Mouse (Mus musculus): ENCODE results near the gene Nadk. TPM values are rescaled to one million over a fixed set of nuclear protein-coding genes. Genes with fewer than 3 reads are reported as not detected.

Nadk gene
- total and polyA plus RNA-seq, 2 experiments from 2014 or later, result 66.7 to 86.0 TPM

- peak; percentile 60 for DNase-seq
- H3K9me3 ChIP-seq (ENCODE audit: low read length), result no peaks in the 10 kb centered on the region
- TF ChIP-seq CTCF (IDR thresholded peaks at IDR 0.05; ENCODE audit: low read depth), result no peak
- H3K4me2 ChIP-seq (ENCODE audit: low read depth), result peak overlapping the region; percentile 59
- H3K27me3 ChIP-seq (ENCODE audit: insufficient read depth, low read length), result no peaks in the 10 kb centered on the region
- peak overlapping the region; percentile 83; the same call in 1 of the 2 replicates for H3K9ac ChIP-seq
- no peak; the same call in 1 of the 2 replicates for ATAC-seq
- 3% methylated on average over 19 of the region's 19 CpGs for WGBS
- H3K4me3 ChIP-seq (ENCODE audit: low read depth, low read length), result peak overlapping the region; percentile 87
- peak overlapping the region; percentile 91 for H3K27ac ChIP-seq (ENCODE audit: low read depth, low read length)
- H3K4me1 ChIP-seq (ENCODE audit: insufficient read depth), result peaks cover 5% of the 10 kb centered on the region
- H3K36me3 ChIP-seq (ENCODE audit: insufficient read depth), result peaks cover 31% of the 10 kb centered on the region
Measured at GRCm38 (mm10) chr4:155562725-155563399, 684 bp downstream of the Nadk start.

GRCm38 (mm10) chr4:155563400-155564231 is 1.4 kb downstream of the Nadk start:
- ATAC-seq, result peak; percentile 97
- Histone ChIP-seq H3K4me1 (ENCODE audit: insufficient read depth) (peaks cover 5% of the 10 kb centered on the region), H3K4me3 (ENCODE audit: low read depth, low read length) (peak overlapping the region; percentile 87), H3K27me3 (ENCODE audit: insufficient read depth, low read length) (no peaks in the 10 kb centered on the region), H3K9ac (peak overlapping the region; percentile 83), H3K4me2 (ENCODE audit: low read depth) (peak overlapping the region; percentile 59), H3K9me3 (ENCODE audit: low read length) (no peaks in the 10 kb centered on the region), H3K27ac (ENCODE audit: low read depth, low read length) (peak overlapping the region; percentile 91), H3K36me3 (ENCODE audit: insufficient read depth) (peaks cover 25% of the 10 kb centered on the region)
- peak; percentile 97 for DNase-seq
- peak; percentile 45 for TF ChIP-seq CTCF (IDR thresholded peaks at IDR 0.05; ENCODE audit: low read depth)
- WGBS, result 3% methylated on average over 69 of the region's 69 CpGs

- WGBS, result 12% methylated on average over 20 of the region's 20 CpGs
- DNase-seq, result no peak
- Histone ChIP-seq H3K27ac (ENCODE audit: low read depth, low read length) (peak overlapping the region; percentile 91), H3K27me3 (ENCODE audit: insufficient read depth, low read length) (no peaks in the 10 kb centered on the region), H3K9me3 (ENCODE audit: low read length) (no peaks in the 10 kb centered on the region), H3K4me1 (ENCODE audit: insufficient read depth) (peaks cover 5% of the 10 kb centered on the region), H3K4me3 (ENCODE audit: low read depth, low read length) (peak overlapping the region; percentile 87), H3K4me2 (ENCODE audit: low read depth) (peak overlapping the region; percentile 59), H3K9ac (peak overlapping the region; percentile 83), H3K36me3 (ENCODE audit: insufficient read depth) (peaks cover 16% of the 10 kb centered on the region)
- TF ChIP-seq CTCF (IDR thresholded peaks at IDR 0.05; ENCODE audit: low read depth), result no peak
- ATAC-seq, result no peak
Measured at GRCm38 (mm10) chr4:155564315-155565069, 2.3 kb downstream of the Nadk start.

- Histone ChIP-seq H3K9ac (no peak overlapping the region), H3K27ac (ENCODE audit: low read depth, low read length) (no peak overlapping the region), H3K4me1 (ENCODE audit: insufficient read depth) (peaks cover 5% of the 10 kb centered on the region), H3K9me3 (ENCODE audit: low read length) (no peaks in the 10 kb centered on the region), H3K4me2 (ENCODE audit: low read depth) (no peak overlapping the region), H3K36me3 (ENCODE audit: insufficient read depth) (no peaks in the 10 kb centered on the region), H3K4me3 (ENCODE audit: low read depth, low read length) (no peak overlapping the region), H3K27me3 (ENCODE audit: insufficient read depth, low read length) (no peaks in the 10 kb centered on the region)
- DNase-seq (no peak), ATAC-seq (no peak)
- 88% methylated on average over 8 of the region's 8 CpGs for WGBS
- TF ChIP-seq CTCF (IDR thresholded peaks at IDR 0.05; ENCODE audit: low read depth), result no peak
Measured at GRCm38 (mm10) chr4:155566555-155566954, 4.4 kb downstream of the Nadk start.

- no peak overlapping the region for H3K9ac ChIP-seq
- ATAC-seq, result no peak
Measured at GRCm38 (mm10) chr4:155568170-155568569, 6.0 kb downstream of the Nadk start.

GRCm38 (mm10) chr4:155568632-155569370 is 6.6 kb downstream of the Nadk start:
- no peak for TF ChIP-seq CTCF (IDR thresholded peaks at IDR 0.05; ENCODE audit: low read depth)
- 92% methylated on average over 7 of the region's 7 CpGs for WGBS

More at GRCm38 (mm10) chr4:155568170-155568569, 6.0 kb downstream of the Nadk start:
- Histone ChIP-seq H3K36me3 (ENCODE audit: insufficient read depth) (no peaks in the 10 kb centered on the region), H3K4me2 (ENCODE audit: low read depth) (no peak overlapping the region), H3K4me1 (ENCODE audit: insufficient read depth) (peaks cover 5% of the 10 kb centered on the region), H3K27me3 (ENCODE audit: insufficient read depth, low read length) (no peaks in the 10 kb centered on the region), H3K4me3 (ENCODE audit: low read depth, low read length) (no peak overlapping the region), H3K27ac (ENCODE audit: low read depth, low read length) (no peak overlapping the region), H3K9me3 (ENCODE audit: low read length) (no peaks in the 10 kb centered on the region)
- 21% methylated on average over 2 of the region's 2 CpGs for WGBS
- peak; percentile 76 for TF ChIP-seq CTCF (IDR thresholded peaks at IDR 0.05; ENCODE audit: low read depth)
- DNase-seq, result peak; percentile 56

More at GRCm38 (mm10) chr4:155568632-155569370, 6.6 kb downstream of the Nadk start:
- H3K9me3 ChIP-seq (ENCODE audit: low read length), result no peaks in the 10 kb centered on the region
- peaks cover 5% of the 10 kb centered on the region for H3K4me1 ChIP-seq (ENCODE audit: insufficient read depth)
- H3K4me3 ChIP-seq (ENCODE audit: low read depth, low read length), result no peak overlapping the region
- H3K27me3 ChIP-seq (ENCODE audit: insufficient read depth, low read length), result no peaks in the 10 kb centered on the region
- H3K36me3 ChIP-seq (ENCODE audit: insufficient read depth), result no peaks in the 10 kb centered on the region
- H3K27ac ChIP-seq (ENCODE audit: low read depth, low read length), result no peak overlapping the region
- ATAC-seq (no peak), DNase-seq (no peak)
- no peak overlapping the region for H3K9ac ChIP-seq
- H3K4me2 ChIP-seq (ENCODE audit: low read depth), result no peak overlapping the region

All from forebrain, postnatal 0 days (tissue).